Comparison of ENCODE assay signal across 28 mouse cellular contexts in the genomic region with DNA sequence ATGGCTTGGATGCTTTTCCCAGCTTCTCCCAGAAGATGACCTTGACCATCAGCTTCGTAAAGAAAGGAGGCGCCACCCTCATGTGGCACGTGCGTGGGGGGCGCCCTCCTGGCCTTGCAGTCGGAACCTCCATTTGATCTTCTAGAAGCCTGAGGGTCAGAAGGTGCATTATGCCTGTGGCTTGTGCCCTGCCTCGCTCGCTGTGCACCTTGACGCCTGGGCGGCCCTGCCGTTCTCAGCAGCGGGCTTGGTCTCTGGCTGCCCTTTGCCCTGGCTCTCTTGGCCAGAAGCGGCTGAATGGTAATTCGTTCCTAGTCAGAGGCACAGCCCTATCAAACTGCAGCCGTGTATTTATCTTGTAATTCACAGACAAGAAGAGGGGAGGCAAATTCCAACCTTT.
DNase-seq lines count a peak whose midpoint lies in the region; ATAC-seq and TF ChIP-seq lines count a peak whose summit lies in the region.
"Had no signal": no experiment of that assay in that cellular context is flagged by ENCODE, and none has a peak within 500 bp of the region (broad histone marks: within the 10 kb centered on the region; RNA-seq: fewer than 3 reads in every experiment).

No protein-coding gene starts in this region.

- DNase-seq in kidney, adult 2 months = peak; percentile 71
- DNase-seq in kidney, postnatal 10 days = peak; percentile 44
- DNase-seq in stomach, postnatal 0 days (ENCODE audit: low spot score) = peak; percentile 42
- no peak for DNase-seq in urinary bladder, postnatal 10 days (ENCODE audit: low spot score)
- DNase-seq: adrenal gland, postnatal 36 days; B cell, adult 2 months; cerebellum, adult 11-12 months; cerebellum, postnatal 14 days; gastrocnemius, adult 2 months; heart, postnatal 36 days; layer of hippocampus, postnatal 36 days; lung, adult 18-20 months; lung, postnatal 10 days; retina, postnatal 1 day; right cerebral cortex, postnatal 25 days had no signal

- H3K9ac ChIP-seq in intestine, embryonic 16.5 days (ENCODE audit: low read depth, low read length) = 0 out of 2 replicates have a peak overlapping the region, but pooled peaks have one; percentile 1
- no peak overlapping the region for H3K9ac ChIP-seq in stomach, postnatal 0 days (ENCODE audit: low read length)
- no peak overlapping the region for H3K9ac ChIP-seq in midbrain, embryonic 15.5 days
- H3K9ac ChIP-seq in forebrain, embryonic 13.5 days = no peak overlapping the region
- H3K9ac ChIP-seq: embryonic facial prominence, embryonic 12.5 days; heart, embryonic 15.5 days; hindbrain, embryonic 14.5 days; limb, embryonic 13.5 days; liver, embryonic 12.5 days; midbrain, embryonic 12.5 days had no signal

- no peak for TF ChIP-seq EP300 in stomach, postnatal 0 days (optimal IDR thresholded peaks at IDR 0.05)

- peak overlapping the region; percentile 22; the same call in 1 of the 2 replicates for H3K4me3 ChIP-seq in intestine, embryonic 16.5 days (ENCODE audit: low read length)
- H3K4me3 ChIP-seq in kidney, adult 2 months (ENCODE audit: insufficient read depth, low read depth, low read length) = no peak overlapping the region
- H3K4me3 ChIP-seq in stomach, postnatal 0 days (ENCODE audit: low read depth, low read length) = no peak overlapping the region
- H3K4me3 ChIP-seq in midbrain, embryonic 15.5 days = no peak overlapping the region
- no peak overlapping the region for H3K4me3 ChIP-seq in forebrain, embryonic 13.5 days
- H3K4me3 ChIP-seq: embryonic facial prominence, embryonic 12.5 days; gastrocnemius, adult 2 months; heart, embryonic 15.5 days; limb, embryonic 13.5 days; liver, embryonic 12.5 days; midbrain, embryonic 12.5 days had no signal

- no peaks in the 10 kb centered on the region for H3K36me3 ChIP-seq in intestine, embryonic 16.5 days (ENCODE audit: control insufficient read depth, insufficient read depth, low read length)
- H3K36me3 ChIP-seq in kidney, adult 2 months (ENCODE audit: control insufficient read depth, insufficient read depth, low read length) = no peaks in the 10 kb centered on the region
- no peaks in the 10 kb centered on the region for H3K36me3 ChIP-seq in stomach, postnatal 0 days (ENCODE audit: control insufficient read depth, insufficient read depth, low read length)
- no peaks in the 10 kb centered on the region for H3K36me3 ChIP-seq in midbrain, embryonic 15.5 days (replicated peaks)
- peaks cover 39% of the 10 kb centered on the region for H3K36me3 ChIP-seq in forebrain, embryonic 13.5 days (ENCODE audit: poor library complexity, severe bottlenecking)
- H3K36me3 ChIP-seq: heart, embryonic 15.5 days; liver, embryonic 12.5 days had no signal

- 49% methylated on average over 15 of the region's 15 CpGs for WGBS in intestine, embryonic 16.5 days
- 40% methylated on average over 15 of the region's 15 CpGs for WGBS in kidney, adult 2 months
- WGBS in stomach, postnatal 0 days = 68% methylated on average over 15 of the region's 15 CpGs
- WGBS in midbrain, embryonic 15.5 days = 87% methylated on average over 15 of the region's 15 CpGs
- 92% methylated on average over 15 of the region's 15 CpGs for WGBS in forebrain, embryonic 13.5 days

- H3K9me3 ChIP-seq in intestine, embryonic 16.5 days (ENCODE audit: control insufficient read depth, low read length) = no peaks in the 10 kb centered on the region
- H3K9me3 ChIP-seq in stomach, postnatal 0 days (ENCODE audit: control insufficient read depth, low read length) = no peaks in the 10 kb centered on the region
- no peaks in the 10 kb centered on the region for H3K9me3 ChIP-seq in midbrain, embryonic 15.5 days
- no peaks in the 10 kb centered on the region for H3K9me3 ChIP-seq in forebrain, embryonic 13.5 days (replicated peaks)
- H3K9me3 ChIP-seq: embryonic facial prominence, embryonic 12.5 days; G1E; heart, embryonic 15.5 days; liver, embryonic 12.5 days; midbrain, embryonic 12.5 days had no signal

- ATAC-seq in intestine, embryonic 16.5 days = peak; percentile 83
- peak; percentile 63 for ATAC-seq in stomach, postnatal 0 days (ENCODE audit: low FRiP score, low TSS enrichment)
- no peak for ATAC-seq in midbrain, embryonic 15.5 days (replicated peaks)
- ATAC-seq in forebrain, embryonic 13.5 days = no peak
- ATAC-seq: inflammation-experienced regulatory T-cells, adult 6 months; liver, embryonic 12.5 days; Patski had no signal

- TF ChIP-seq CTCF in kidney, adult 2 months (conservative IDR thresholded peaks at IDR 0.05; ENCODE audit: insufficient read depth, insufficient read length, low read depth, low read length) = no peak
- TF ChIP-seq CTCF in stomach, postnatal 0 days (IDR thresholded peaks at IDR 0.05; ENCODE audit: low read depth) = no peak

- H3K4me2 ChIP-seq in intestine, embryonic 16.5 days (ENCODE audit: low read depth, low read length) = 0 out of 2 replicates have a peak overlapping the region, but pooled peaks have one; percentile 42
- no peak overlapping the region for H3K4me2 ChIP-seq in stomach, postnatal 0 days (replicated peaks; ENCODE audit: low read depth)
- H3K4me2 ChIP-seq in midbrain, embryonic 15.5 days = no peak overlapping the region
- H3K4me2 ChIP-seq in forebrain, embryonic 13.5 days = no peak overlapping the region
- H3K4me2 ChIP-seq: embryonic facial prominence, embryonic 12.5 days; heart, embryonic 15.5 days; hindbrain, embryonic 14.5 days; limb, embryonic 13.5 days; liver, embryonic 12.5 days; midbrain, embryonic 12.5 days had no signal

- no peaks in the 10 kb centered on the region for H3K27me3 ChIP-seq in intestine, embryonic 16.5 days (replicated peaks; ENCODE audit: control insufficient read depth, insufficient read depth, low read length)
- no peaks in the 10 kb centered on the region for H3K27me3 ChIP-seq in kidney, adult 2 months (replicated peaks; ENCODE audit: control insufficient read depth, insufficient read depth, low read length)
- H3K27me3 ChIP-seq in stomach, postnatal 0 days (ENCODE audit: control insufficient read depth, insufficient read depth, low read length) = no peaks in the 10 kb centered on the region
- H3K27me3 ChIP-seq in midbrain, embryonic 15.5 days (replicated peaks) = no peaks in the 10 kb centered on the region
- H3K27me3 ChIP-seq in forebrain, embryonic 13.5 days = no peaks in the 10 kb centered on the region
- H3K27me3 ChIP-seq: CH12.LX; embryonic facial prominence, embryonic 12.5 days; heart, embryonic 15.5 days; limb, embryonic 13.5 days; liver, embryonic 12.5 days; midbrain, embryonic 12.5 days; Patski had no signal

- H3K4me1 ChIP-seq in intestine, embryonic 16.5 days (ENCODE audit: control insufficient read depth, insufficient read depth, low read length) = 0 out of 2 replicates have a peak, but pooled peaks cover 5% of the 10 kb centered on the region
- no peaks in the 10 kb centered on the region for H3K4me1 ChIP-seq in kidney, adult 2 months (ENCODE audit: control insufficient read depth, insufficient read depth, low read length)
- H3K4me1 ChIP-seq in stomach, postnatal 0 days (replicated peaks; ENCODE audit: control insufficient read depth, insufficient read depth) = no peaks in the 10 kb centered on the region
- no peaks in the 10 kb centered on the region for H3K4me1 ChIP-seq in midbrain, embryonic 15.5 days
- peaks cover 9% of the 10 kb centered on the region for H3K4me1 ChIP-seq in forebrain, embryonic 13.5 days
- H3K4me1 ChIP-seq: embryonic facial prominence, embryonic 12.5 days; heart, embryonic 15.5 days; limb, embryonic 13.5 days had no signal

- TF ChIP-seq POLR2A in kidney, adult 2 months (IDR thresholded peaks at IDR 0.05; ENCODE audit: low read depth, low read length) = no peak

- H3K27ac ChIP-seq in intestine, embryonic 16.5 days (ENCODE audit: low read length) = peak overlapping the region; percentile 68
- no peak overlapping the region for H3K27ac ChIP-seq in kidney, adult 2 months (ENCODE audit: insufficient read depth, low read depth, low read length)
- no peak overlapping the region for H3K27ac ChIP-seq in stomach, postnatal 0 days (replicated peaks)
- no peak overlapping the region for H3K27ac ChIP-seq in midbrain, embryonic 15.5 days
- H3K27ac ChIP-seq in forebrain, embryonic 13.5 days = no peak overlapping the region
- H3K27ac ChIP-seq: embryonic facial prominence, embryonic 12.5 days; gastrocnemius, adult 2 months; heart, embryonic 15.5 days; hindbrain, embryonic 14.5 days; limb, embryonic 13.5 days; liver, embryonic 12.5 days; midbrain, embryonic 12.5 days had no signal

Comparison
In these comparisons a context has a peak if more than half of its experiments do, and no peak if none do; other contexts are left out.
1. ATAC-seq: peak in intestine, embryonic 16.5 days (single experiment) and stomach, postnatal 0 days (single experiment); none in midbrain, embryonic 15.5 days (single experiment) and forebrain, embryonic 13.5 days (single experiment).